Mouse (Mus musculus): ENCODE measurements around the gene Fbrsl1. TPM values are rescaled to one million over a fixed set of nuclear protein-coding genes. Genes with fewer than 3 reads are reported as not detected.

Gene Fbrsl1
- polyA plus RNA-seq, 1 experiment: 31.2 TPM

- no peaks in the 10 kb centered on the region for H3K27me3 ChIP-seq (ENCODE audit: control insufficient read depth, insufficient read depth, low read length)
- TF ChIP-seq POLR2A (IDR thresholded peaks at IDR 0.05; ENCODE audit: control insufficient read depth, low read depth, low read length) (peak; percentile 46; the same call in 1 of the 2 replicates), CTCF (IDR thresholded peaks at IDR 0.05; ENCODE audit: control insufficient read depth, insufficient read depth, insufficient replicate concordance, low read depth, low read length) (no peak)
- no peak within 1 kb of the TSS for H3K27ac ChIP-seq (ENCODE audit: control insufficient read depth, insufficient read depth, low read depth, low read length)
Measured at GRCm38 (mm10) chr5:110342648-110343284, 105.5 kb downstream of the Fbrsl1 start, which contains the start of gene P2rx2. TSS of gene P2rx2 (minus strand) at chr5:110343212.

DNA sequence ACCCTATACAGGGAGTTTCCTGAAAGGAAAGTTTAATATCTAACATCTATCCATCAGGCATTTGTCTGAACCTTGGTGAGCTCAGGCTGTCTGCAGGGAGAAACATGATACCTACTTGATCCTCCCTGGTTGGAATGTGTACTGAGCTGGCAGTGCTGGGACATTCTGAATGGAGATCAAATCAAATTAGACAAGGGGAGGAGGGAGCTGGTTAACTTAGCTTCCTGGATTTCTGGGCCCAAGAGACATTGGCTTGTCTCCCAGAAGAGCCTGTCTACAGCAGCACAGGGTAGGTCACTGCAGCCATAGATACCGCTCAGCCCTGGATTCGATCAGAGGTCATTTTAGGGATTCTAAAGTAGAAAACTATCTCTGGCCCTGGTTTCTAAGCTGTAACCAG lies 109.5 kb downstream of the Fbrsl1 start:
- peaks cover 6% of the 10 kb centered on the region; the same call in 1 of the 2 replicates for H3K4me1 ChIP-seq (ENCODE audit: control insufficient read depth, insufficient read depth, low read length)
- no peak overlapping the region for H3K4me3 ChIP-seq (ENCODE audit: control insufficient read depth, low read depth, low read length)
- H3K27ac ChIP-seq (ENCODE audit: control insufficient read depth, insufficient read depth, low read depth, low read length): no peak overlapping the region
- TF ChIP-seq POLR2A (IDR thresholded peaks at IDR 0.05; ENCODE audit: control insufficient read depth, low read depth, low read length) (no peak), CTCF (IDR thresholded peaks at IDR 0.05; ENCODE audit: control insufficient read depth, insufficient read depth, insufficient replicate concordance, low read depth, low read length) (no peak)
- H3K27me3 ChIP-seq (ENCODE audit: control insufficient read depth, insufficient read depth, low read length): no peaks in the 10 kb centered on the region
- no peaks in the 10 kb centered on the region for H3K36me3 ChIP-seq (ENCODE audit: control insufficient read depth, insufficient read depth, low read length)

More at GRCm38 (mm10) chr5:110342648-110343284, 105.5 kb downstream of the Fbrsl1 start, which contains the start of gene P2rx2:
- H3K36me3 ChIP-seq (ENCODE audit: control insufficient read depth, insufficient read depth, low read length): no peaks in the 10 kb centered on the region
- H3K4me3 ChIP-seq (ENCODE audit: control insufficient read depth, low read depth, low read length): peak within 1 kb of the TSS; percentile 62
- peaks cover 6% of the 10 kb centered on the region; the same call in 1 of the 2 replicates for H3K4me1 ChIP-seq (ENCODE audit: control insufficient read depth, insufficient read depth, low read length)

- no peak overlapping the region for H3K27ac ChIP-seq (ENCODE audit: control insufficient read depth, insufficient read depth, low read depth, low read length)
- no peak overlapping the region for H3K4me3 ChIP-seq (ENCODE audit: control insufficient read depth, low read depth, low read length)
- TF ChIP-seq CTCF (IDR thresholded peaks at IDR 0.05; ENCODE audit: control insufficient read depth, insufficient read depth, insufficient replicate concordance, low read depth, low read length) (no peak), POLR2A (IDR thresholded peaks at IDR 0.05; ENCODE audit: control insufficient read depth, low read depth, low read length) (no peak)
- no peaks in the 10 kb centered on the region for H3K4me1 ChIP-seq (ENCODE audit: control insufficient read depth, insufficient read depth, low read length)
- H3K36me3 ChIP-seq (ENCODE audit: control insufficient read depth, insufficient read depth, low read length): peaks cover under 1% of the 10 kb centered on the region; the same call in 1 of the 2 replicates
- no peaks in the 10 kb centered on the region for H3K27me3 ChIP-seq (ENCODE audit: control insufficient read depth, insufficient read depth, low read length)
Measured at GRCm38 (mm10) chr5:110330508-110330907, 117.8 kb downstream of the Fbrsl1 start.

GRCm38 (mm10) chr5:110313127-110313526 lies 135.2 kb downstream of the Fbrsl1 start:
- TF ChIP-seq CTCF (IDR thresholded peaks at IDR 0.05; ENCODE audit: control insufficient read depth, insufficient read depth, insufficient replicate concordance, low read depth, low read length) (no peak), POLR2A (IDR thresholded peaks at IDR 0.05; ENCODE audit: control insufficient read depth, low read depth, low read length) (no peak)
- Histone ChIP-seq H3K27me3 (ENCODE audit: control insufficient read depth, insufficient read depth, low read length) (no peaks in the 10 kb centered on the region), H3K4me1 (ENCODE audit: control insufficient read depth, insufficient read depth, low read length) (no peaks in the 10 kb centered on the region), H3K27ac (ENCODE audit: control insufficient read depth, insufficient read depth, low read depth, low read length) (no peak overlapping the region), H3K36me3 (ENCODE audit: control insufficient read depth, insufficient read depth, low read length) (peaks cover 9% of the 10 kb centered on the region), H3K4me3 (ENCODE audit: control insufficient read depth, low read depth, low read length) (no peak overlapping the region)

Other genes with a start within 250 kb of the Fbrsl1 start
- gene Ankle2, start 217.5 kb downstream of the Fbrsl1 start, polyA plus RNA-seq (2012; rRNA removed): 10.1 and 10.6 TPM in 2 replicates
- 16.0 and 17.4 TPM in 2 replicates for gene Pgam5, start 178.6 kb downstream of the Fbrsl1 start, polyA plus RNA-seq (2012; rRNA removed)
- gene Pxmp2, start 162.3 kb downstream of the Fbrsl1 start, polyA plus RNA-seq (2012; rRNA removed): 6.4 and 7.6 TPM in 2 replicates
- 36.1 and 37.2 TPM in 2 replicates for gene Pole, start 162.2 kb downstream of the Fbrsl1 start, polyA plus RNA-seq (2012; rRNA removed)
- 70.2 and 93.7 TPM in 2 replicates for gene P2rx2, start 105.3 kb downstream of the Fbrsl1 start, polyA plus RNA-seq (2012; rRNA removed)
- 0.93 and 1.8 TPM in 2 replicates for gene Lrcol1, start 103.8 kb downstream of the Fbrsl1 start, polyA plus RNA-seq (2012; rRNA removed)
- gene Galnt9, start 95.9 kb upstream of the Fbrsl1 start, polyA plus RNA-seq (2012; rRNA removed): 0.60 and 0.69 TPM in 2 replicates
- 40.3 and 45.1 TPM in 2 replicates for gene Noc4l, start 204.9 kb upstream of the Fbrsl1 start, polyA plus RNA-seq (2012; rRNA removed)
- 22.8 and 24.5 TPM in 2 replicates for gene Ddx51, start 204.9 kb upstream of the Fbrsl1 start, polyA plus RNA-seq (2012; rRNA removed)

All from testis, adult 2 months (tissue).